Mouse (Mus musculus): ENCODE data around the gene Capza1.

DNA sequence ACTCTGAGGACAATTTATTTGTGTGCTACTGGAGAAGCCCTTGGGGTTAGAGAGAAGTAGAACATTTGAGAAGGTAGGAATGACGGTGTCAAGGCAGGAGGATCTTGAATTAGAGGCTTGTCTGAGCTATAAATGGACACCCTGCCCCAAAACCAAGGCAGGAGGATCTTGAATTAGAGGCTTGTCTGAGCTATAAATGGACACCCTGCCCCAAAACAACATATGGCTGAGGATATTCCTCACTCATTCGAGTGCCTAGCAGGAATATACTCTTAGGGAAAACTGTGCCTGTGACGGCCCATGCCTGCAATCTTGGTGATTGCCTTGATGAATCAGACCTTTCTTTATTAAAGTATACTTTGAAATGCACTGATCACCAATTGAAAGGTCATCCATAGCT is 41.7 kb upstream of the Capza1 start:
- TF ChIP-seq POLR2A (IDR thresholded peaks at IDR 0.05; ENCODE audit: borderline replicate concordance, low read depth, low read length) (no peak), CTCF (IDR thresholded peaks at IDR 0.05; ENCODE audit: low read depth, low read length) (no peak)
